Mouse (Mus musculus): ENCODE data around the gene Efcab2. TPM values are rescaled to one million over a fixed set of nuclear protein-coding genes. Genes with fewer than 3 reads are reported as not detected.
"Not testable (repeated sequence)": the region's sequence is repeated elsewhere in the genome, so short reads cannot be mapped to it uniquely, and the experiment has no call there.

Gene Efcab2
- total RNA-seq, 2 experiments from 2014 or later = 8.7 to 10.2 TPM

- peak; percentile 57 to 71 for DNase-seq
Observed at GRCm38 (mm10) chr1:178405445-178405911, 407 bp upstream of the Efcab2 start.

- no peak for DNase-seq
Observed at GRCm38 (mm10) chr1:178406765-178407645, 1.1 kb downstream of the Efcab2 start.

GRCm38 (mm10) chr1:178407651-178408050 lies 1.8 kb downstream of the Efcab2 start:
- DNase-seq = no peak

DNA sequence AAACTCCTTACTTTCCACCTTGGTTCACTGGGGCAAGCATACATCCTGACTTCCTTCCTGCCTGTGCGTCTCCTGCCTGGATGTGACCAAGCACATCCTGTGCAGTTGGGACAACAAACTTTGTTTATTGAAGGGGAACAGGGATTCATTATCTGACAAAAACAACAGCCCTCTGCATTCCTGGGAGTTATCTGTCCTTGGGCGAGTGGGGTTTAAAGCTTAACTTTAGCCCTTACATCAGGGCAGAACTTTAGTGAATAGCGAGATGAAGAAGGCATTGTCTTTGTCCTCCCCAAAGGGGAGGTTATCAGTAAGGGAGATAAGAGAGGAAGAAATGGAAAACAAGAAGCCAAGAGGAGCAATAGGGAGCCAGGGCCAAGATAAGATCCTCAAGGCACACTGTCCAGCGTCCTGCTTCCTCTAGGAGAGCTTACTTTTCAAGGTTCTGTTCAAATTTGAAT lies 3.0 kb downstream of the Efcab2 start:
- DNase-seq = no peak

GRCm38 (mm10) chr1:178413367-178413766 lies 7.5 kb downstream of the Efcab2 start:
- DNase-seq = not testable (repeated sequence)

DNA sequence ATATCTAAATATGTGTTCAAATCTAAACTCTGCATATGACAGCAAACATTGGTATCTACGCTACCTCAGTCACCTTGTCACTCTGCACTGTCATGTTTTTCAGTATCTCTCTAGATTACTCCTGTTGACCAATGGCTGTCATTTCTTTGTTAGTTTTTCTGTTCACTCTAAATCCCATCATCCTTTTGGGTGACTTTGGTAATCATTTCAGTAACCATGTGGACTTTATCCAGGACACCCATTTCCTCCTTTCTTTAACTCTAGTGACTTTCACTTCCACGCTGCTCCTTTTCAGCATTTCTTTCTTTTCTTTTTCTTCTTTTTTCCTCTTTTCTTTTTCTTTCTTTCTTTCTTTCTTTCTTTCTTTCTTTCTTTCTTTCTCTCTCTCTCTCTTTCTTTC lies 13.7 kb downstream of the Efcab2 start:
- no peak for DNase-seq

GRCm38 (mm10) chr1:178423662-178424061 lies 17.8 kb downstream of the Efcab2 start:
- no peak for DNase-seq

DNA sequence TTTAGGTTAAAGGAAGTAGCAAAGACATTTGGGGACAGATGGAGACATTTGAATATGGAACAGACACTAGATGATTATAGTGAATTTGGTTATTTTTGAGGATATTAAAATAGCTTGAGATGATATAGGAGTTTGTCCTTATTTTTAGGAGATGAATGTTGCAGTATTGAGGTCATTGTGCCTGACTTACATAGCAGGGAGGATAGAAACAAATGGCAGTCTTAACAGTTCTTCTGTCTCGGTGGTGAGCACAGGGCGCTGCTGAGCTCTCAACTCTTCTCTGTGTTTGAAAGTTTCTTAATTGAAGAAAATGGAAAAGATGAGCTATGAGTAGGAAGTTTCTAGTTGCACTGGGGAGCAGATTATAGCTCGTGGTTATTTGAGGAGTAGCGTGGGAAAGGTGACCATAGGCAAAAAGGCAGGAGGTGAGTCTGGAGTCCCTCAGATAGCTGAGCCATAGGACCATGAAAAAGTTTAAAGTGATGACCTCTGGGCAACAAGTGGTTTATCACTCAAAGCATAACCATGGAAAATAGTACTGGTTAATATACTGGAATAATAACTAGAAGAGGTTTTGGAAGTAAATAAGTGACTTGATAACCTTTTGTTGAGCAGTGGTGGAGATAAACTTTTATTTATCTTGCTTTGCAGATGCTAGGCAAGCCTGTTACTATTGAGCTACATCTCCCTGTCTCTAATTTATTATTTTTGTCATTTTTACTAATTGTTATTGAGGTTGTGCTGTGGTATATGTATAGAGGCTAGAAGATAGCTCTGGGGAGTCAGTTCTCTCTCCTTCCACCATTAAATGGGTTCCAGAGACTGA lies 25.9 kb downstream of the Efcab2 start:
- DNase-seq = no peak

- DNase-seq = no peak
Observed at GRCm38 (mm10) chr1:178433619-178434018, 27.7 kb downstream of the Efcab2 start.

- DNase-seq = no peak
Observed at GRCm38 (mm10) chr1:178444407-178444806, 38.5 kb downstream of the Efcab2 start.

DNA sequence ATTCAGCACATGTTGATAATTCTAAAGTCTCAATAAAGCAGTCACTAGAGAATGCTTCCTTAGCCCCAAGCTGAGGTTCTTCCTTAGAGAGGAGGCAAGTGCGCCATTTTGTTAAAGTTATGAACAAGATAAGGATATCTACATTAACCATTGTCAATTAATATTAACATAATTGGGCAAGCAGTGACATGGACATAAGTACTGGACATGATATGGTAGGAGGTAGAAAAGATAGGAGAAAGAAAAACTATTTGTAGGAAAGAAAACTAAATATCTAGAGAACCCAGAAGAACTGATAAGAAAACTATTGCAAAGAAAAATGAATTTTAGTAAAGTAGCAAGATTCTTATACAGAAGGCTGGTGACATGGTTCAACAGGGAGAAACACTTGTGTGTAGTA lies 41.2 kb downstream of the Efcab2 start:
- DNase-seq = no peak

GRCm38 (mm10) chr1:178448271-178448744 lies 42.4 kb downstream of the Efcab2 start:
- DNase-seq = peak in 1 of 2 experiments; percentile 14

DNA sequence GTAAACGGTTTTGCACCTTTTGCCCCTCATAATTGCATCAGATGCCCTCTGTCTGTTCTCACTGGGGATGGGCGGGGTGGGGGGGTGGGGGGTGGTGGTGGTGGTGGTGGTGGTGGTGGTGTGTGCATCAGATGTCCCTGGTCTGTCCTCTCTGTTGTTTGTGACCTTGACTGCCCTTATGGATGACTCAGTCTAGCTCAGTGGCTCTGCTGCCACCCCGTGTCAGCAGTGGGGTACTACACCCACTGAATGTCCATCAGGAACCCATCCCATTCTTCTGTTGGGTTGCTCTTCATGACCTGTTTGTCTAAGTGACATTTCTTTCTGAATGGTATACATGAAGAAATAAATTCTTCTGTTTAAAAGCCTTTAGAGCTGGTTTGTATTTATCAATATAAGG lies 43.3 kb downstream of the Efcab2 start:
- DNase-seq = peak; percentile 62 to 69

- DNase-seq = no peak
Observed at GRCm38 (mm10) chr1:178449933-178450332, 44.0 kb downstream of the Efcab2 start.

GRCm38 (mm10) chr1:178454125-178454524 lies 48.2 kb downstream of the Efcab2 start:
- peak; percentile 30 to 36 for DNase-seq

- DNase-seq = no peak
Observed at GRCm38 (mm10) chr1:178455120-178455519, 49.2 kb downstream of the Efcab2 start.

DNA sequence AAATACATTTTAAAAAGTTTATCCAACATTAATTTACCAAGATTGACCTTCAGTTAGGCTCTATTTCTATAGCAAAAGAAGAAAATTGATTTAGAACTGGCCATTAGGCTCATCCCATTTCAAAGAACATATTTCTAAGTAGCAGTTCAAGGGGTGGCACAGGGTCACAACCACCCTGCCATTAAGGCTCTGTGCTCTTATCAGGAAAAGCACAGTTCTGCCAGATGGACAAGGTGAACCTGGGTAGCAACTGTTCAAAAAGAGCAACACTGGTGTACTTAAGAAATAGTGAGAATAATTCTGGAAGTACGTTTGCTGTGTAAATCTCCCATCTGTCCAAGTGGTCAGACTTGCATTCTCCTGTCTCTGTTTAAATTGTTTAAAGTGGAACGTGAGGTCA lies 52.1 kb downstream of the Efcab2 start:
- no peak for DNase-seq

- DNase-seq = peak; percentile 78 to 79
Observed at GRCm38 (mm10) chr1:178463712-178464111, 57.8 kb downstream of the Efcab2 start.

DNA sequence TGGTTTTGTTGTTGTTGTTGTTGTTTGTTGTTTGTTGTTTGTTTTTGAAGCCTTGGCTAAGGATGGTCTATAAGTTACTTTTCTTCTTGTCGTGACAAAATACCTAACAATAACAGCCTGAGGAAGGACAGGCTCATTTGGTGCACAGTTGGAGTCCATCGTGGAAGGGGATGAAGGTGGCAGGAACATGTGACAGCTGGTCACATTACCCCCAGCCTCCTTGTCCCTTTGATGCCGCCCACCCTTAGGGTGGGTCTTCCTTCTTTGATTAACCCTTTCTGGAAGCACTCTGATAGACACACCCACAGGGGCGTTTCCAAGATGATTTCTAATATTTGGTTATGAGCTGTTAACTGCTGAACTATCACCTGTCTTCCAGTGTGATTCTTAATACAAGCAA lies 58.3 kb downstream of the Efcab2 start:
- DNase-seq = no peak

DNA sequence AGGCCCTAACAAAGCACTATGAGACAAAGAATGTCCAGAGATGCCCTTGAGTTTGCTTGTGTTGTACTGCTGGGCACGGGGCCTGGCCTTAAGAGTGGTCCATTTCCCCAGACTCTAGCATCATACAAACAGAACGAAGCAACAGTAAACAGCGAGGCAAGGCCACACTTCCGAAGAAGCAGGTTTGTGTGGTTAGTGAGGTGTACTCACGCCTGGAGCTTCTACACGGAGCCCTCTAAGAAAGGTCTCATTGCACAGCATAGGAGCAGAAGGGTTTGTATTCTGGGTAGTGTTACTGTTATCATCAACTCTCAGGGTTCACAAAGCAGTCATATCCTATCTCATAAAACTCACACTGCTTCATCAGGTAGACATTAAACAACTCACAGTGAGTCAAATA lies 61.7 kb downstream of the Efcab2 start:
- no peak for DNase-seq

DNA sequence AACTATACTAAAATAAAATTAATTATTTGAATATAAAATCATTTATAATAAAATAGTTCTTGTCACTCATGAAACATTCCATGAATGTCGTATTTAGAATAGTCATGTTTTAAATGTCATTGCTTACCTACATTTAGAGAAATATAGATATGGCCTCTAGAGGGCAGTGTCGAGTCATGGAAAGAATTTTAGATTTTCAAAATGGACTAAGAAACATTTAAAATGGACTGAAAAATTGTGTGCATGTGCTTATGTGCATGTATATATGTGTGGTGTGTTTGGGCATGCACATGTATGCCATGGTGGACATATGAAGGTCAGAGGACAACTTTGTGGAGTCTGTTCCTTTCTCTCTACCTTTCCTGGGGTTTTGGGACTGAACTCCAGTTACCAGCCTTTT lies 62.4 kb downstream of the Efcab2 start:
- DNase-seq = no peak

DNA sequence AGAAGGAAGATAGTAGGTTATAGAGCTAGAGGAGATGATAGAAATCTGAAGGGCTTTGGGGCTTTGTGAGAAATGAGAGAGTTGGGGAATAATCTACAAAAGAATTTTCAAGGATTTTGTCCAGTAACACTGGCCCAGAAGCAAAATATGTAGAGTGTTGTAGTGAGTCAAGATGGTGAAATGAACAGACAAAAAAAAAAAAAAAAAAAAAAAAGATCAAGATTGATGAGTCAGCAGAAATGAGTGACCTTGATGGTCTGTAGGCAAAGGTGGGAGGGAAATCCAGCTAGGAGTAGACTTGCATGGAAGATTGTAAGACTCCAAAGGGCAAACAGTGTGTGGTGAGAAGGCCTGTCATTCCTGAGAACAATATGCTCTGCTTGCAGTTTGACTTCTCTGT lies 78.0 kb downstream of the Efcab2 start:
- DNase-seq = no peak
